Mouse (Mus musculus) left cerebral cortex, postnatal 36 days (tissue): ENCODE results near the gene Bscl2. TPM values are rescaled to one million over a fixed set of nuclear protein-coding genes. Genes with fewer than 3 reads are reported as not detected.
"Not testable (repeated sequence)": the region's sequence is repeated elsewhere in the genome, so short reads cannot be mapped to it uniquely, and the experiment has no call there.

ENCODE experiments used
- DNase-seq, 2 experiments: peaks; one replicate each; pipeline ENCODE4 v3.0.0; 2021 to 2022; ENCODE audit warnings: low spot score in 2 of 2, mixed read lengths in 1 of 2
- intact Hi-C: fragments of 180-260 bp; cut with DNase I; formaldehyde crosslinking; loops from one replicate; pipeline ENCODE4 v1.15.1; 2025
- microRNA-seq: library from miRNA; unstranded; fragments of <30 nt; microRNA quantifications from one replicate; pipeline ENCODE4 v1.2.0, GENCODE M21; 2022
- total RNA-seq, 2 experiments: library from RNA; stranded (reverse); gene quantifications; 2 replicates each; pipeline ENCODE4 v1.2.3; 2021

Gene Bscl2
- total RNA-seq, 2 experiments from 2014 or later: 118 TPM

DNA sequence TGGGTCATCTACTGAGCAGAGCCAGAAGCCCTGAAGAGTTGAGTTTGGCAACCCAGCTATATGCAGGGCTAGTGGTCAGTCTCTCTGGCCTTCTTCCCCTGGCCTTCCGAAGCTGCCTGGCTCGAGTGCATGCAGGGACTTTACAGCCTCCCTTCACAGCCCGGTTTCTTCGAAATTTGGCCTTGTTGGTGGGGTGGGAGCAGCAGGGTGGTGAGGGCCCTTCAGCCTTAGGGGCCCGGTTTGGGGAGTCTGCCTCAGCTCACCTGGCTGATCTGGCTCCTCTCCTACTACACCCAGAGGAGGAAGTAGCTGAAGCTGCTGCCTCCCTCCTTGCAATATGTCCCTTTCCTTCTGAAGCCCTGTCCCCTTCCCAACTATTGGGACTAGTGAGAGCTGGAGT lies 59.0 kb downstream of the Bscl2 start:
- intact Hi-C loops: loop anchor here (5.0 kb wide), 1 partner anchor 54 kb away; no protein-coding TSS in a partner anchor
- not testable (repeated sequence) for DNase-seq

DNA sequence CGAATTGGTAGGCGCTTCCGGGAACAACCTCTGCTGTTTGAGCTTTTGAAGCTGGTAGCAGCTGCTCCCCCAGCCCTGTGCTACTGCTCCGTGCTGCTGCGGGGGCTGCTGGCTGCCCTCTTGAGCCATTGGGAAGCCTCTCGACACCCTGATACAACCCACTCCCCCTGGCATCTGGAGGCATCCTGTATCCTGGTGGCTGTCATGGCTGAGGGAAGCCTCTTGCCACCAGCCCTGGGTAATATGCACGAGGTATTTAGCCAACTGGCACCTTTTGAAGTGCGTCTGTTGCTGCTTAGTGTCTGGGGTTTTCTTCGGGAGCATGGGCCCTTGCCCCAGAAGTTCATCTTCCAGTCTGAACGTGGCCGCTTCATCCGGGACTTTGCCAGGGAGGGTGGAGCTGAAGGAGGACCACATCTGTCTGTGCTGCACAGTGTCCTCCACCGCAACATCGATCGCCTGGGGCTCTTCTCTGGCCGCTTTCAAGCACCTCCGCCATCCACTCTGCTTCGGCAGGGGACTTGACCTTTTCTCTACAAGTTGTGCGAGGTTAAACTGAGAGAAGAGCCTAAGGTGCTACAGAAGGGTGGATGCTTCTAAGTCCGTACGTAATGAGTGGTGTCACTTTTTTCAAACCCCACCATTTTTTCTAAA lies 60.1 kb downstream of the Bscl2 start:
- DNase-seq: peak in 1 of 2 experiments; percentile 34
- intact Hi-C loops: loop anchor here (5.0 kb wide), 1 partner anchor 55 kb away; no protein-coding TSS in a partner anchor

DNA sequence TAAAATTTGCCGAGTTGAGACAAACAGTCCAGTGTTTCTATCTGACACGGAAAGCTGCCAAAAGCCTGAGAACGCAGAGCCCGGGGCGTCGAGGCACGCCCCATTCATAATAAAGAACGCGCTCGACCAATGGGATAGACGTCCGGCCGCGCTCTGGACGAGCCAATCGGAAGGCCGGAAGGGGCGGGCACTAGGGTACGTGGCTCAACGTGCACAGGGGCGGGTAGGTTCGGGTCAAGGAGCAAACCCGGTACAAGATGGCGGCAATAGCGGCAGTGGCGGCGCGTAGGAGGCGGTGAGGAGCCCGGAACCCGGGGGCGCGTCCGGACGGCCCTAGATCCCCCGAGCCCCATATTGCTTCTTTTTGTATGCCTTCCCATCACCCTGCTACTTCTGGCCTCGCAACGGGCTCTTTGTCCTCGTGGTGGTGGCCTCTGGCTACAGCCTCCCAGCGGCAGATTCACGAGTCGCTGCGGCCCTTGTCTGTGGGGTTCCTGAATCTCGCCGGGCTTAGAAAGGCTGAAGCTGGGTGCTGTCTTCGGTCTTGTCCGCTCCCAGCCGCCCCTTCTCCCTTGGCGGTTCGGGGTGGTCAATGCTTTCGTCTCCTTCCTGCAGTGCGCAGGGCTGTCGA lies 60.7 kb downstream of the Bscl2 start, which contains the start of gene Ganab:
Ganab (plus strand) TSS at position 207 of the 631 bp plus-strand sequence.
- intact Hi-C loops: loop anchor here (2.0 to 5.0 kb wide), 2 partner anchors 21 to 56 kb away; no protein-coding TSS in a partner anchor
- DNase-seq: peak; percentile 95 to 96

Small RNA genes lying within 50 kb of the gene (microRNA-seq; reads per million reads assigned to microRNA genes)
- not detected for gene Mir5136

Other genes with a start within 250 kb of the Bscl2 start
- 10 to 100 TPM; 10.7 to 14.3 TPM for gene Slc22a8, start 246.2 kb upstream of the Bscl2 start, total RNA-seq
- gene Slc22a6, start 219.4 kb upstream of the Bscl2 start, total RNA-seq: 1 to 10 TPM; 5.0 to 6.0 TPM
- 100 to 1,000 TPM; 157 to 166 TPM for gene Chrm1, start 173.7 kb upstream of the Bscl2 start, total RNA-seq
- gene Slc3a2, start 114.1 kb upstream of the Bscl2 start, total RNA-seq: 100 to 1,000 TPM; 151 to 173 TPM
- gene Wdr74, start 101.6 kb upstream of the Bscl2 start, total RNA-seq: 10 to 100 TPM; 50.8 to 55.2 TPM
- gene 1700092M07Rik, start 96.7 kb upstream of the Bscl2 start, total RNA-seq: 1 to 10 TPM in 1 of 2 experiments, not detected in 1; 3.4 TPM
- gene Stx5a, start 96.1 kb upstream of the Bscl2 start, total RNA-seq: 10 to 100 TPM; 57.9 to 81.8 TPM
- 10 to 100 TPM; 68.5 to 99.7 TPM for gene Nxf1, start 80.4 kb upstream of the Bscl2 start, total RNA-seq
- 10 to 100 TPM; 68.5 to 75.9 TPM for gene Tmem223, start 66.5 kb upstream of the Bscl2 start, total RNA-seq
- 10 to 100 TPM in 1 of 2 experiments, 1 to 10 TPM in 1; 8.9 to 11.0 TPM for gene Tmem179b, start 63.0 kb upstream of the Bscl2 start, total RNA-seq
- 10 to 100 TPM; 12.5 to 14.4 TPM for gene Taf6l, start 51.0 kb upstream of the Bscl2 start, total RNA-seq
- gene Polr2g, start 38.9 kb upstream of the Bscl2 start, total RNA-seq: 100 to 1,000 TPM; 102 to 107 TPM
- gene Zbtb3, start 34.9 kb upstream of the Bscl2 start, total RNA-seq: 1 to 10 TPM; 4.9 to 6.3 TPM
- gene Ttc9c, start 18.1 kb upstream of the Bscl2 start, total RNA-seq: 10 to 100 TPM; 33.1 to 33.3 TPM
- 100 to 1,000 TPM; 110 to 118 TPM for gene Hnrnpul2, start 17.5 kb upstream of the Bscl2 start, total RNA-seq
- not detected for gene AC129217.1, start 7.7 kb upstream of the Bscl2 start, total RNA-seq
- 100 to 1,000 TPM; 190 to 230 TPM for gene Gng3, start 1.7 kb downstream of the Bscl2 start, total RNA-seq
- gene Lrrn4cl, start 13.3 kb downstream of the Bscl2 start, total RNA-seq: 1 to 10 TPM; 1.3 to 1.6 TPM
- 100 to 1,000 TPM in 1 of 2 experiments, 10 to 100 TPM in 1; 92.2 to 101 TPM for gene Ubxn1, start 34.0 kb downstream of the Bscl2 start, total RNA-seq
- 10 to 100 TPM; 32.1 to 39.8 TPM for gene Uqcc3, start 43.5 kb downstream of the Bscl2 start, total RNA-seq
- 1 to 10 TPM; 4.8 to 5.0 TPM for gene Lbhd1, start 46.3 kb downstream of the Bscl2 start, total RNA-seq
- not detected for gene Gm49403, start 46.5 kb downstream of the Bscl2 start, total RNA-seq
- gene 1810009A15Rik, start 51.4 kb downstream of the Bscl2 start, total RNA-seq: 10 to 100 TPM; 21.6 to 26.6 TPM
- gene Gm49416, start 51.5 kb downstream of the Bscl2 start, total RNA-seq: 1 to 10 TPM in 1 of 2 experiments, not detected in 1; 7.6 TPM
- gene Ints5, start 55.5 kb downstream of the Bscl2 start, total RNA-seq: 10 to 100 TPM; 22.4 to 25.3 TPM
- 100 to 1,000 TPM in 1 of 2 experiments, 10 to 100 TPM in 1; 95.3 to 102 TPM for gene Ganab, start 60.6 kb downstream of the Bscl2 start, total RNA-seq
- gene B3gat3, start 82.9 kb downstream of the Bscl2 start, total RNA-seq: 100 to 1,000 TPM; 167 to 187 TPM
- gene Rom1, start 91.9 kb downstream of the Bscl2 start, total RNA-seq: 1 to 10 TPM; 7.0 to 7.2 TPM
- gene Eml3, start 92.1 kb downstream of the Bscl2 start, total RNA-seq: 10 to 100 TPM in 1 of 2 experiments, 1 to 10 TPM in 1; 9.6 to 12.6 TPM
- 10 to 100 TPM; 43.9 to 52.0 TPM for gene Mta2, start 104.4 kb downstream of the Bscl2 start, total RNA-seq
- gene Tut1, start 116.4 kb downstream of the Bscl2 start, total RNA-seq: 10 to 100 TPM; 17.5 to 21.5 TPM
- gene Eef1g, start 129.6 kb downstream of the Bscl2 start, total RNA-seq: 100 to 1,000 TPM; 219 to 232 TPM
- 10 to 100 TPM; 16.6 to 32.1 TPM for gene Ahnak, start 151.8 kb downstream of the Bscl2 start, total RNA-seq